Mouse (Mus musculus): Measurements from ENCODE around the gene Cyp2t4. TPM values are rescaled to one million over a fixed set of nuclear protein-coding genes. Genes with fewer than 3 reads are reported as not detected.
A peak's percentile ranks its signal among the peaks of the same experiment; 100 is the strongest.

Gene Cyp2t4
- polyA plus RNA-seq, 2 experiments = not detected

GRCm38 (mm10) chr7:27174896-27175295 is 21.4 kb downstream of the Cyp2t4 start:
- H3K4me1 ChIP-seq (ENCODE audit: control insufficient read depth, insufficient read depth, low read length) = peaks cover 13% of the 10 kb centered on the region
- WGBS = 96% methylated on average over 7 of the region's 7 CpGs
- H3K27ac ChIP-seq (replicated peaks; ENCODE audit: low read depth, low read length) = no peak overlapping the region
- H3K4me3 ChIP-seq (replicated peaks; ENCODE audit: low read length) = no peak overlapping the region
- DNase-seq (ENCODE audit: low spot score) = no peak
- TF ChIP-seq POLR2A (IDR thresholded peaks at IDR 0.05; ENCODE audit: borderline replicate concordance, extremely low read depth, insufficient read depth, insufficient read length) = no peak
- H3K36me3 ChIP-seq (ENCODE audit: control insufficient read depth, insufficient read depth, low read length) = peaks cover 47% of the 10 kb centered on the region
- no peak for ATAC-seq (ENCODE audit: low FRiP score, low read depth)
- H3K4me2 ChIP-seq (replicated peaks; ENCODE audit: low read depth, low read length, severe bottlenecking) = no peak overlapping the region
- H3K9ac ChIP-seq (ENCODE audit: low read depth, low read length, severe bottlenecking) = no peak overlapping the region
- no peaks in the 10 kb centered on the region for H3K9me3 ChIP-seq (ENCODE audit: control insufficient read depth, low read length)
- H3K27me3 ChIP-seq (ENCODE audit: control insufficient read depth, insufficient read depth, low read length) = no peaks in the 10 kb centered on the region

- no peaks in the 10 kb centered on the region for H3K9me3 ChIP-seq (ENCODE audit: control insufficient read depth, low read length)
- ATAC-seq (ENCODE audit: low FRiP score, low read depth) = no peak
- TF ChIP-seq POLR2A (IDR thresholded peaks at IDR 0.05; ENCODE audit: borderline replicate concordance, extremely low read depth, insufficient read depth, insufficient read length) = no peak
- WGBS = 21% methylated on average over 4 of the region's 4 CpGs
- peak overlapping the region; percentile 90 for H3K27ac ChIP-seq (replicated peaks; ENCODE audit: low read depth, low read length)
- H3K36me3 ChIP-seq (ENCODE audit: control insufficient read depth, insufficient read depth, low read length) = peaks cover 17% of the 10 kb centered on the region
- H3K9ac ChIP-seq (ENCODE audit: low read depth, low read length, severe bottlenecking) = peak overlapping the region; percentile 56
- H3K4me3 ChIP-seq (replicated peaks; ENCODE audit: low read length) = peak overlapping the region; percentile 63
- no peak for DNase-seq (ENCODE audit: low spot score)
- H3K4me2 ChIP-seq (replicated peaks; ENCODE audit: low read depth, low read length, severe bottlenecking) = peak overlapping the region; percentile 58
- H3K4me1 ChIP-seq (ENCODE audit: control insufficient read depth, insufficient read depth, low read length) = peaks cover 14% of the 10 kb centered on the region
- H3K27me3 ChIP-seq (ENCODE audit: control insufficient read depth, insufficient read depth, low read length) = no peaks in the 10 kb centered on the region
Measured at GRCm38 (mm10) chr7:27177942-27178323, 24.4 kb downstream of the Cyp2t4 start.

- H3K4me3 ChIP-seq (replicated peaks; ENCODE audit: low read length) = peak within 1 kb of the TSS; percentile 63
- peak; percentile 97 for ATAC-seq (ENCODE audit: low FRiP score, low read depth)
- WGBS = 0% methylated on average over 52 of the region's 53 CpGs
Measured at GRCm38 (mm10) chr7:27178324-27179216, 25.1 kb downstream of the Cyp2t4 start, which contains the start of gene Rab4b. TSS of gene Rab4b (minus strand) at chr7:27178896.

GRCm38 (mm10) chr7:27179217-27179918 is 25.9 kb downstream of the Cyp2t4 start:
- WGBS = 42% methylated on average over 16 of the region's 16 CpGs
- Histone ChIP-seq H3K27ac (replicated peaks; ENCODE audit: low read depth, low read length) (peak overlapping the region; percentile 90), H3K9ac (ENCODE audit: low read depth, low read length, severe bottlenecking) (peak overlapping the region; percentile 52), H3K9me3 (ENCODE audit: control insufficient read depth, low read length) (no peaks in the 10 kb centered on the region), H3K4me2 (replicated peaks; ENCODE audit: low read depth, low read length, severe bottlenecking) (peak overlapping the region; percentile 56), H3K27me3 (ENCODE audit: control insufficient read depth, insufficient read depth, low read length) (no peaks in the 10 kb centered on the region), H3K4me3 (replicated peaks; ENCODE audit: low read length) (peak overlapping the region; percentile 63), H3K4me1 (ENCODE audit: control insufficient read depth, insufficient read depth, low read length) (peaks cover 14% of the 10 kb centered on the region), H3K36me3 (ENCODE audit: control insufficient read depth, insufficient read depth, low read length) (peaks cover 12% of the 10 kb centered on the region)
- no peak for TF ChIP-seq POLR2A (IDR thresholded peaks at IDR 0.05; ENCODE audit: borderline replicate concordance, extremely low read depth, insufficient read depth, insufficient read length)
- no peak for ATAC-seq (ENCODE audit: low FRiP score, low read depth)
- DNase-seq (ENCODE audit: low spot score) = no peak

More at GRCm38 (mm10) chr7:27178324-27179216, 25.1 kb downstream of the Cyp2t4 start, which contains the start of gene Rab4b:
- H3K9ac ChIP-seq (ENCODE audit: low read depth, low read length, severe bottlenecking) = peak within 1 kb of the TSS; percentile 56
- DNase-seq (ENCODE audit: low spot score) = peak; percentile 99
- H3K27me3 ChIP-seq (ENCODE audit: control insufficient read depth, insufficient read depth, low read length) = no peaks in the 10 kb centered on the region
- H3K4me1 ChIP-seq (ENCODE audit: control insufficient read depth, insufficient read depth, low read length) = peaks cover 14% of the 10 kb centered on the region
- H3K36me3 ChIP-seq (ENCODE audit: control insufficient read depth, insufficient read depth, low read length) = peaks cover 13% of the 10 kb centered on the region; the same call in 1 of the 2 replicates
- TF ChIP-seq POLR2A (IDR thresholded peaks at IDR 0.05; ENCODE audit: borderline replicate concordance, extremely low read depth, insufficient read depth, insufficient read length) = no peak
- peak within 1 kb of the TSS; percentile 58 for H3K4me2 ChIP-seq (replicated peaks; ENCODE audit: low read depth, low read length, severe bottlenecking)
- peak within 1 kb of the TSS; percentile 90 for H3K27ac ChIP-seq (replicated peaks; ENCODE audit: low read depth, low read length)
- no peaks in the 10 kb centered on the region for H3K9me3 ChIP-seq (ENCODE audit: control insufficient read depth, low read length)

- TF ChIP-seq POLR2A (IDR thresholded peaks at IDR 0.05; ENCODE audit: borderline replicate concordance, extremely low read depth, insufficient read depth, insufficient read length) = no peak
- DNase-seq (ENCODE audit: low spot score) (peak; percentile 57), ATAC-seq (ENCODE audit: low FRiP score, low read depth) (no peak)
- Histone ChIP-seq H3K4me1 (ENCODE audit: control insufficient read depth, insufficient read depth, low read length) (peaks cover 14% of the 10 kb centered on the region), H3K4me3 (replicated peaks; ENCODE audit: low read length) (peak overlapping the region; percentile 63), H3K27ac (replicated peaks; ENCODE audit: low read depth, low read length) (peak overlapping the region; percentile 90), H3K4me2 (replicated peaks; ENCODE audit: low read depth, low read length, severe bottlenecking) (peak overlapping the region; percentile 56), H3K27me3 (ENCODE audit: control insufficient read depth, insufficient read depth, low read length) (no peaks in the 10 kb centered on the region), H3K36me3 (ENCODE audit: control insufficient read depth, insufficient read depth, low read length) (peaks cover 18% of the 10 kb centered on the region), H3K9me3 (ENCODE audit: control insufficient read depth, low read length) (no peaks in the 10 kb centered on the region), H3K9ac (ENCODE audit: low read depth, low read length, severe bottlenecking) (peak overlapping the region; percentile 52)
- WGBS = 56% methylated on average over 5 of the region's 5 CpGs
Measured at GRCm38 (mm10) chr7:27180036-27180435, 26.5 kb downstream of the Cyp2t4 start.
